Mouse (Mus musculus) frontal cortex, adult (tissue): ENCODE measurements around the gene Exoc6.

ENCODE experiments used
- ATAC-seq: cut with Nextera tagmentation; 2 replicates; pipeline ENCODE4 v1.9.2; 2017; ENCODE audit warnings: mild to moderate bottlenecking, moderate library complexity, mixed read lengths; ENCODE audit not compliant: low TSS enrichment

Gene Exoc6

GRCm38 (mm10) chr19:37574802-37575201, 24.6 kb downstream of the Exoc6 start:
- peak; percentile 52; the same call in 1 of the 2 replicates for ATAC-seq

- no peak for ATAC-seq
Observed at GRCm38 (mm10) chr19:37579607-37580006, 29.4 kb downstream of the Exoc6 start.

GRCm38 (mm10) chr19:37580438-37580837, 30.2 kb downstream of the Exoc6 start:
- no peak for ATAC-seq

- no peak for ATAC-seq
Observed at GRCm38 (mm10) chr19:37585210-37585609, 35.0 kb downstream of the Exoc6 start.

- ATAC-seq = no peak
Observed at GRCm38 (mm10) chr19:37585684-37586083, 35.5 kb downstream of the Exoc6 start.

GRCm38 (mm10) chr19:37590544-37590943, 40.3 kb downstream of the Exoc6 start:
- ATAC-seq = no peak

GRCm38 (mm10) chr19:37601968-37602848, 52.0 kb downstream of the Exoc6 start:
- peak; percentile 80 for ATAC-seq

- peak; percentile 76; the same call in 1 of the 2 replicates for ATAC-seq
Observed at GRCm38 (mm10) chr19:37609991-37610390, 59.8 kb downstream of the Exoc6 start.

GRCm38 (mm10) chr19:37612893-37613292, 62.7 kb downstream of the Exoc6 start:
- no peak for ATAC-seq

- ATAC-seq = 0 out of 2 replicates have a peak, but pooled peaks have one; percentile 34
Observed at GRCm38 (mm10) chr19:37615039-37615630, 64.9 kb downstream of the Exoc6 start.

GRCm38 (mm10) chr19:37647994-37648393, 97.8 kb downstream of the Exoc6 start:
- ATAC-seq = 0 out of 2 replicates have a peak, but pooled peaks have one; percentile 62

- no peak for ATAC-seq
Observed at GRCm38 (mm10) chr19:37650526-37650925, 100.3 kb downstream of the Exoc6 start.

GRCm38 (mm10) chr19:37654012-37654411, 103.8 kb downstream of the Exoc6 start:
- no peak for ATAC-seq

GRCm38 (mm10) chr19:37656441-37656840, 106.2 kb downstream of the Exoc6 start:
- ATAC-seq = no peak

- ATAC-seq = no peak
Observed at GRCm38 (mm10) chr19:37665256-37665655, 115.0 kb downstream of the Exoc6 start.

GRCm38 (mm10) chr19:37667855-37668594, 117.8 kb downstream of the Exoc6 start:
- ATAC-seq = no peak

- ATAC-seq = no peak
Observed at GRCm38 (mm10) chr19:37668657-37669056, 118.4 kb downstream of the Exoc6 start.

- ATAC-seq = no peak
Observed at GRCm38 (mm10) chr19:37669486-37669885, 119.3 kb downstream of the Exoc6 start.

GRCm38 (mm10) chr19:37673393-37673792, 123.2 kb downstream of the Exoc6 start:
- peak; percentile 65; the same call in 1 of the 2 replicates for ATAC-seq

GRCm38 (mm10) chr19:37685281-37685680, 135.1 kb downstream of the Exoc6 start, which contains the start of gene Cyp26c1:
TSS of gene Cyp26c1 (plus strand) at chr19:37685581.
- no peak for ATAC-seq

GRCm38 (mm10) chr19:37686347-37686746, 136.1 kb downstream of the Exoc6 start:
- ATAC-seq = no peak
